Mouse (Mus musculus): ENCODE results near the gene Snrpg. TPM values are rescaled to one million over a fixed set of nuclear protein-coding genes. Genes with fewer than 3 reads are reported as not detected.
A peak's percentile ranks its signal among the peaks of the same experiment; 100 is the strongest.

Gene Snrpg
- polyA plus RNA-seq, 1 experiment, result 60.5 TPM

DNA sequence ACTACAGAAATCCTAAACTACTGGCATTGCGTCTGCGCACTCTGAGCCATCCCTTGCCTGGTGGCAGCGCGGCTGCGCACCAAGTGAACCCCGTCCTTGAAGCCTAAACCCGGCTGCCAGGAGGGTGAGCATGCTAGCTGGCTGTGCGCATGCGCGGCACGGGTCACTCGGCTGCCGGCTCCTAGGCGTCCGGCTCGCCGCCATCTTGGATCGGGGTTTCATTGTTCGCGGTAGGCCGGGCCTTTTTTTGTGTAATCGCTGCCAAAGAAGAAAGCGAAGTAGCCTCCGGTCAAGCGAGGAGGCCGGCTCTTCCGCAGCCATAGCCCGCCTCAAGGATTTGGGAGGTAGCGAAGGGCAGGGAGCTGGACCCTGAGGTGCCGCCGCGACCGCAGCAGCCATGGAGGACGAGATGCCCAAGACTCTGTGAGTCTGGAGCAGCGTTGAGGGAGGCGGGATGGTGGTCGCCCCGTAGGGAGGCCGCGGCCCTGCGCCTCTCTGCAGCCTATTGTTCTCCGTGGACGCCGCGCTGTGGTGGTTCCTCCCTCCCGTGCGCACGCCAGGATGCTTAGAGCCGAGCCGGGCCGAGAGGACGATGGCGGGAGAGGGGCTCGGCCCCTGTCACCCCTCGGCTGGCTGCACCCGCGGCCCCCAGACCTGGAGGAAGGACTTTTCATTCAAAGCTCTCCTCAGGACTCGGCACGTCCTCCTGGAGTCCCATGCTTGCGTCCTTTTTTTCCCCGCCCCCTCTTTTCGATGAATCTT is 33.2 kb downstream of the Snrpg start, which contains the start of gene Tia1:
Gene Tia1 (plus strand): TSS at position 120 of the 762 bp plus-strand sequence.
- Histone ChIP-seq H3K27ac (ENCODE audit: insufficient read depth, low read length) (peak within 1 kb of the TSS; percentile 93), H3K4me1 (ENCODE audit: control insufficient read depth, insufficient read depth, low read length) (peaks cover 3% of the 10 kb centered on the region; the same call in 1 of the 2 replicates), H3K4me3 (ENCODE audit: insufficient read depth, low read length) (peak within 1 kb of the TSS; percentile 74)
- peak; percentile 69 for TF ChIP-seq POLR2A (IDR thresholded peaks at IDR 0.05; ENCODE audit: extremely low read depth, insufficient read depth, low read length)
- TF ChIP-seq CTCF (IDR thresholded peaks at IDR 0.05; ENCODE audit: extremely low read depth, insufficient read depth, low read length), result no peak

GRCm38 (mm10) chr6:86404996-86405395 is 33.9 kb downstream of the Snrpg start:
- Histone ChIP-seq H3K4me3 (ENCODE audit: insufficient read depth, low read length) (peak overlapping the region; percentile 74), H3K4me1 (ENCODE audit: control insufficient read depth, insufficient read depth, low read length) (peaks cover 3% of the 10 kb centered on the region; the same call in 1 of the 2 replicates), H3K27ac (ENCODE audit: insufficient read depth, low read length) (0 out of 2 replicates have a peak overlapping the region, but pooled peaks have one; percentile 8)
- TF ChIP-seq CTCF (IDR thresholded peaks at IDR 0.05; ENCODE audit: extremely low read depth, insufficient read depth, low read length) (no peak), POLR2A (IDR thresholded peaks at IDR 0.05; ENCODE audit: extremely low read depth, insufficient read depth, low read length) (no peak)

GRCm38 (mm10) chr6:86406306-86406705 is 35.2 kb downstream of the Snrpg start:
- Histone ChIP-seq H3K4me1 (ENCODE audit: control insufficient read depth, insufficient read depth, low read length) (peaks cover 3% of the 10 kb centered on the region; the same call in 1 of the 2 replicates), H3K27ac (ENCODE audit: insufficient read depth, low read length) (no peak overlapping the region), H3K4me3 (ENCODE audit: insufficient read depth, low read length) (no peak overlapping the region; the same call in 1 of the 2 replicates)
- TF ChIP-seq CTCF (IDR thresholded peaks at IDR 0.05; ENCODE audit: extremely low read depth, insufficient read depth, low read length), result no peak
- no peak for TF ChIP-seq POLR2A (IDR thresholded peaks at IDR 0.05; ENCODE audit: extremely low read depth, insufficient read depth, low read length)

DNA sequence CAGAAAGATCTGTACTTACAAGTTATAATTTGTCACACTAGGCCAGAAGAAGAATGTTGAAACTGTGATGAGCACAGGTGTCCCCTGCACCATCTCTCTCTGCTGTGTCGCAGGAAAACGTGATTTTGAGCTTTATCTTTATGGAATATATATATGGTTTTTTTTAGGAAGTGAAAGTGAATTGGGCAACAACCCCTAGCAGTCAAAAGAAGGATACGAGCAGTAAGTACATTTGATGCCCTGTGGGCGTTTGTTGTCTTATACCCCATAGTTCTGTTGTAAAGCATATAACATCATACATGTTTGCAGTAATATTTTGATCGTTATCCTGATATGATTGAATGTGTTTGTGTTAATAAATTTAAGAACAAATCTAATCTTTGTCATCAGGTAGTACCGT is 47.6 kb downstream of the Snrpg start:
- TF ChIP-seq POLR2A (IDR thresholded peaks at IDR 0.05; ENCODE audit: extremely low read depth, insufficient read depth, low read length) (no peak), CTCF (IDR thresholded peaks at IDR 0.05; ENCODE audit: extremely low read depth, insufficient read depth, low read length) (no peak)
- Histone ChIP-seq H3K27ac (ENCODE audit: insufficient read depth, low read length) (no peak overlapping the region), H3K4me1 (ENCODE audit: control insufficient read depth, insufficient read depth, low read length) (no peaks in the 10 kb centered on the region), H3K4me3 (ENCODE audit: insufficient read depth, low read length) (no peak overlapping the region)

DNA sequence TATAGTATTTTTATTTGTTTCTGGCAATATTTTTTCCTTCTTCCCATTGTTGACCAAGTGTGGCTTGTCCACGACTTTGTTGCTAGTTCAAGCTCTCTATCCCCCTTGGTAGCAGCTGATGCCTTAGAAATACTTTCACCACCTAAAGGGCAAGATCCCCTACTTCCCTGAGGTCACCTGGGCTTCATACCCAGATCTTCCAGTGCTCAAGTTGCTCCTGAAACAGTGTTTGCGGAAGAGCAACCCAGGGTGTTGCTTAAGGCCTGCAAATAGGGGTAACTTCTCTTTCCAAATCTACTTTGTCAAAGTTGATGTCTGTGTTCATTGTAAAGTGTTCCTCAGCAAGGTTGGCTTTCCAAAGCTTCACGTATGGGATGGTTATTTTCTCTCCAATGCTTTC is 48.1 kb downstream of the Snrpg start:
- H3K27ac ChIP-seq (ENCODE audit: insufficient read depth, low read length), result no peak overlapping the region
- H3K4me1 ChIP-seq (ENCODE audit: control insufficient read depth, insufficient read depth, low read length), result no peaks in the 10 kb centered on the region
- TF ChIP-seq CTCF (IDR thresholded peaks at IDR 0.05; ENCODE audit: extremely low read depth, insufficient read depth, low read length) (no peak), POLR2A (IDR thresholded peaks at IDR 0.05; ENCODE audit: extremely low read depth, insufficient read depth, low read length) (no peak)
- no peak overlapping the region for H3K4me3 ChIP-seq (ENCODE audit: insufficient read depth, low read length)

- no peak overlapping the region for H3K27ac ChIP-seq (ENCODE audit: insufficient read depth, low read length)
- no peaks in the 10 kb centered on the region for H3K4me1 ChIP-seq (ENCODE audit: control insufficient read depth, insufficient read depth, low read length)
- no peak overlapping the region for H3K4me3 ChIP-seq (ENCODE audit: insufficient read depth, low read length)
- TF ChIP-seq POLR2A (IDR thresholded peaks at IDR 0.05; ENCODE audit: extremely low read depth, insufficient read depth, low read length) (no peak), CTCF (IDR thresholded peaks at IDR 0.05; ENCODE audit: extremely low read depth, insufficient read depth, low read length) (no peak)
Observed at GRCm38 (mm10) chr6:86420491-86420890, 49.4 kb downstream of the Snrpg start.

GRCm38 (mm10) chr6:86426358-86426757 is 55.3 kb downstream of the Snrpg start, which contains the start of gene Gm44790:
Gene Gm44790 (plus strand): TSS chr6:86426658.
- H3K4me1 ChIP-seq (ENCODE audit: control insufficient read depth, insufficient read depth, low read length), result no peaks in the 10 kb centered on the region
- TF ChIP-seq CTCF (IDR thresholded peaks at IDR 0.05; ENCODE audit: extremely low read depth, insufficient read depth, low read length) (no peak), POLR2A (IDR thresholded peaks at IDR 0.05; ENCODE audit: extremely low read depth, insufficient read depth, low read length) (no peak)
- H3K4me3 ChIP-seq (ENCODE audit: insufficient read depth, low read length), result no peak within 1 kb of the TSS
- no peak within 1 kb of the TSS for H3K27ac ChIP-seq (ENCODE audit: insufficient read depth, low read length)

Other genes starting within 250 kb of the Snrpg start
- 14.0 and 18.6 TPM in 2 replicates for gene Tgfa, start 176.1 kb upstream of the Snrpg start, polyA plus RNA-seq (2012; rRNA removed)
- gene Fam136a, start 5.7 kb upstream of the Snrpg start, polyA plus RNA-seq (2012; rRNA removed), result 24.8 and 26.4 TPM in 2 replicates
- 64.9 and 67.2 TPM in 2 replicates for gene Pcyox1, start 25.9 kb downstream of the Snrpg start, polyA plus RNA-seq (2012; rRNA removed)
- 122 and 144 TPM in 2 replicates for gene Tia1, start 32.9 kb downstream of the Snrpg start, polyA plus RNA-seq (2012; rRNA removed)
- gene Gm44790, start 55.4 kb downstream of the Snrpg start, polyA plus RNA-seq (2012; rRNA removed), result 1.0 and 1.5 TPM in 2 replicates
- 21.6 and 21.8 TPM in 2 replicates for gene C87436, start 67.1 kb downstream of the Snrpg start, polyA plus RNA-seq (2012; rRNA removed)
- gene Pcbp1, start 155.0 kb downstream of the Snrpg start, polyA plus RNA-seq (2012; rRNA removed), result 158 and 165 TPM in 2 replicates

Data from cortical plate, adult 2 months (tissue).